Mouse (Mus musculus): ENCODE results near the gene Hck. TPM values are rescaled to one million over a fixed set of nuclear protein-coding genes. Genes with fewer than 3 reads are reported as not detected.

Hck gene
- total and polyA plus RNA-seq, 2 experiments from 2014 or later, result 8.7 to 12.2 TPM

GRCm38 (mm10) chr2:153083275-153083674 is 25.0 kb upstream of the Hck start:
- H3K36me3 ChIP-seq (ENCODE audit: insufficient read depth, low read length), result no peaks in the 10 kb centered on the region
- DNase-seq (ENCODE audit: low spot score), result no peak
- no peak for TF ChIP-seq CTCF (IDR thresholded peaks at IDR 0.05; ENCODE audit: low read depth)

GRCm38 (mm10) chr2:153083824-153084223 is 24.4 kb upstream of the Hck start:
- Histone ChIP-seq H3K4me3 (ENCODE audit: low read length) (no peak overlapping the region), H3K4me1 (ENCODE audit: insufficient read depth, low read length) (no peaks in the 10 kb centered on the region), H3K9me3 (ENCODE audit: low read length) (no peaks in the 10 kb centered on the region), H3K36me3 (ENCODE audit: insufficient read depth, low read length) (no peaks in the 10 kb centered on the region), H3K4me2 (ENCODE audit: low read depth, low read length) (no peak overlapping the region), H3K27me3 (ENCODE audit: insufficient read depth, low read length) (no peaks in the 10 kb centered on the region), H3K27ac (no peak overlapping the region), H3K9ac (replicated peaks; ENCODE audit: low read length) (no peak overlapping the region)
- no peak for DNase-seq (ENCODE audit: low spot score)
- no peak for TF ChIP-seq CTCF (IDR thresholded peaks at IDR 0.05; ENCODE audit: low read depth)
- no peak for ATAC-seq
- WGBS, result 77% methylated on average over 4 of the region's 4 CpGs

More at GRCm38 (mm10) chr2:153083275-153083674, 25.0 kb upstream of the Hck start:
- no peaks in the 10 kb centered on the region for H3K4me1 ChIP-seq (ENCODE audit: insufficient read depth, low read length)
- no peak for ATAC-seq
- no peaks in the 10 kb centered on the region for H3K9me3 ChIP-seq (ENCODE audit: low read length)
- no peak overlapping the region for H3K9ac ChIP-seq (replicated peaks; ENCODE audit: low read length)
- 83% methylated on average over 8 of the region's 8 CpGs for WGBS
- no peak overlapping the region for H3K4me2 ChIP-seq (ENCODE audit: low read depth, low read length)
- H3K27ac ChIP-seq, result no peak overlapping the region
- H3K27me3 ChIP-seq (ENCODE audit: insufficient read depth, low read length), result no peaks in the 10 kb centered on the region
- H3K4me3 ChIP-seq (ENCODE audit: low read length), result no peak overlapping the region

- Histone ChIP-seq H3K9ac (replicated peaks; ENCODE audit: low read length) (no peak overlapping the region), H3K27me3 (ENCODE audit: insufficient read depth, low read length) (no peaks in the 10 kb centered on the region), H3K4me3 (ENCODE audit: low read length) (no peak overlapping the region), H3K9me3 (ENCODE audit: low read length) (no peaks in the 10 kb centered on the region), H3K36me3 (ENCODE audit: insufficient read depth, low read length) (no peaks in the 10 kb centered on the region), H3K4me2 (ENCODE audit: low read depth, low read length) (no peak overlapping the region), H3K27ac (no peak overlapping the region), H3K4me1 (ENCODE audit: insufficient read depth, low read length) (no peaks in the 10 kb centered on the region)
- ATAC-seq, result no peak
- WGBS, result 66% methylated on average over 7 of the region's 7 CpGs
- no peak for TF ChIP-seq CTCF (IDR thresholded peaks at IDR 0.05; ENCODE audit: low read depth)
- DNase-seq (ENCODE audit: low spot score), result no peak
Observed at GRCm38 (mm10) chr2:153084261-153084976, 23.8 kb upstream of the Hck start.

GRCm38 (mm10) chr2:153085556-153085955 is 22.7 kb upstream of the Hck start:
- no peak for DNase-seq (ENCODE audit: low spot score)
- H3K9me3 ChIP-seq (ENCODE audit: low read length), result no peaks in the 10 kb centered on the region
- H3K4me1 ChIP-seq (ENCODE audit: insufficient read depth, low read length), result no peaks in the 10 kb centered on the region
- no peaks in the 10 kb centered on the region for H3K27me3 ChIP-seq (ENCODE audit: insufficient read depth, low read length)
- H3K4me2 ChIP-seq (ENCODE audit: low read depth, low read length), result no peak overlapping the region
- ATAC-seq, result no peak
- H3K9ac ChIP-seq (replicated peaks; ENCODE audit: low read length), result no peak overlapping the region
- H3K4me3 ChIP-seq (ENCODE audit: low read length), result no peak overlapping the region
- no peak for TF ChIP-seq CTCF (IDR thresholded peaks at IDR 0.05; ENCODE audit: low read depth)
- 92% methylated on average over 6 of the region's 6 CpGs for WGBS
- no peak overlapping the region for H3K27ac ChIP-seq
- no peaks in the 10 kb centered on the region for H3K36me3 ChIP-seq (ENCODE audit: insufficient read depth, low read length)

GRCm38 (mm10) chr2:153086166-153086565 is 22.1 kb upstream of the Hck start:
- no peak overlapping the region for H3K4me3 ChIP-seq (ENCODE audit: low read length)
- no peak overlapping the region for H3K9ac ChIP-seq (replicated peaks; ENCODE audit: low read length)
- TF ChIP-seq CTCF (IDR thresholded peaks at IDR 0.05; ENCODE audit: low read depth), result no peak
- no peaks in the 10 kb centered on the region for H3K27me3 ChIP-seq (ENCODE audit: insufficient read depth, low read length)
- 86% methylated on average over 4 of the region's 4 CpGs for WGBS
- H3K36me3 ChIP-seq (ENCODE audit: insufficient read depth, low read length), result no peaks in the 10 kb centered on the region
- no peaks in the 10 kb centered on the region for H3K4me1 ChIP-seq (ENCODE audit: insufficient read depth, low read length)
- ATAC-seq, result no peak
- H3K27ac ChIP-seq, result no peak overlapping the region
- DNase-seq (ENCODE audit: low spot score), result no peak
- no peak overlapping the region for H3K4me2 ChIP-seq (ENCODE audit: low read depth, low read length)
- no peaks in the 10 kb centered on the region for H3K9me3 ChIP-seq (ENCODE audit: low read length)

GRCm38 (mm10) chr2:153087091-153087490 is 21.2 kb upstream of the Hck start:
- Histone ChIP-seq H3K4me2 (ENCODE audit: low read depth, low read length) (no peak overlapping the region), H3K9ac (replicated peaks; ENCODE audit: low read length) (no peak overlapping the region), H3K4me1 (ENCODE audit: insufficient read depth, low read length) (no peaks in the 10 kb centered on the region), H3K27me3 (ENCODE audit: insufficient read depth, low read length) (no peaks in the 10 kb centered on the region), H3K36me3 (ENCODE audit: insufficient read depth, low read length) (no peaks in the 10 kb centered on the region), H3K9me3 (ENCODE audit: low read length) (no peaks in the 10 kb centered on the region), H3K27ac (no peak overlapping the region), H3K4me3 (ENCODE audit: low read length) (no peak overlapping the region)
- TF ChIP-seq CTCF (IDR thresholded peaks at IDR 0.05; ENCODE audit: low read depth), result no peak
- WGBS, result 82% methylated on average over 10 of the region's 10 CpGs
- DNase-seq (ENCODE audit: low spot score) (no peak), ATAC-seq (no peak)

- Histone ChIP-seq H3K27ac (no peak overlapping the region), H3K4me1 (ENCODE audit: insufficient read depth, low read length) (no peaks in the 10 kb centered on the region), H3K9ac (replicated peaks; ENCODE audit: low read length) (no peak overlapping the region), H3K4me3 (ENCODE audit: low read length) (no peak overlapping the region), H3K36me3 (ENCODE audit: insufficient read depth, low read length) (no peaks in the 10 kb centered on the region), H3K9me3 (ENCODE audit: low read length) (no peaks in the 10 kb centered on the region), H3K27me3 (ENCODE audit: insufficient read depth, low read length) (no peaks in the 10 kb centered on the region), H3K4me2 (ENCODE audit: low read depth, low read length) (no peak overlapping the region)
- 56% methylated on average over 2 of the region's 2 CpGs for WGBS
- no peak for TF ChIP-seq CTCF (IDR thresholded peaks at IDR 0.05; ENCODE audit: low read depth)
- DNase-seq (ENCODE audit: low spot score), result no peak
- no peak for ATAC-seq
Observed at GRCm38 (mm10) chr2:153089316-153089715, 19.0 kb upstream of the Hck start.

Data from hindbrain, postnatal 0 days (tissue).